Mouse (Mus musculus): ENCODE results near the gene Bsnd.

- TF ChIP-seq CTCF (IDR thresholded peaks at IDR 0.05; ENCODE audit: low read depth) (no peak), EP300 (optimal IDR thresholded peaks at IDR 0.05) (no peak)
Measured at GRCm38 (mm10) chr4:106454541-106454940, 37.5 kb downstream of the Bsnd start.

All from stomach, postnatal 0 days (tissue).